In genomic region chr5:30606424-30607073, GRCm38 (mm10) we compare ENCODE assay signal across 9 mouse cellular contexts. TPM values are rescaled to one million over a fixed set of nuclear protein-coding genes. Genes with fewer than 3 reads are reported as not detected.
DNase-seq lines count a peak whose midpoint lies in the region; TF ChIP-seq lines count a peak whose summit lies in the region.
"Had no signal": no experiment of that assay in that cellular context is flagged by ENCODE, and none has a peak within 500 bp of the region (broad histone marks: within the 10 kb centered on the region; RNA-seq: fewer than 3 reads in every experiment).

No protein-coding gene starts in this region.

- TF ChIP-seq CTCF in lung, adult 2 months (IDR thresholded peaks at IDR 0.05; ENCODE audit: insufficient read depth, low read length), result no peak

- peak; percentile 67 for DNase-seq in adrenal gland, postnatal 25 days
- DNase-seq in adrenal gland, adult (ENCODE audit: inconsistent age in 2 of 2, low spot score in 1 of 2), result no peak
- peak; percentile 96 to 97 for DNase-seq in cerebellum, adult 18-20 months
- DNase-seq in gastrocnemius, postnatal 36 days, result peak; percentile 67 to 72
- peak; percentile 54 to 62 for DNase-seq in layer of hippocampus, postnatal 25 days (ENCODE audit: extremely low spot score in 1 of 2, low spot score in 1 of 2)
- no peak for DNase-seq in ovary, adult 18-20 months (ENCODE audit: low spot score)
- no peak for DNase-seq in lung, adult 2 months
- DNase-seq in ovary, postnatal 10 days (ENCODE audit: low spot score), result no peak

- 70% methylated on average over 16 of the region's 16 CpGs for WGBS in lung, adult 2 months

- TF ChIP-seq POLR2A in lung, adult 2 months (IDR thresholded peaks at IDR 0.05; ENCODE audit: borderline replicate concordance, extremely low read depth, low read depth, low read length), result no peak

- no peak overlapping the region for H3K4me3 ChIP-seq in lung, adult 2 months (replicated peaks; ENCODE audit: extremely low read depth, low read depth, low read length)
- H3K4me3 ChIP-seq: neural tube, embryonic 12.5 days had no signal

- intact Hi-C loops in gastrocnemius, postnatal 36 days (cut with DNase I), result no loop called here

- H3K4me1 ChIP-seq in lung, adult 2 months (ENCODE audit: control insufficient read depth, insufficient read depth, low read length), result no peaks in the 10 kb centered on the region

RNA-seq across cellular contexts. Expression of gene Kcnk3, which starts 18.6 kb away (rescaled TPM):
- 1,220 and 1,477 TPM in 2 replicates for total RNA-seq in adrenal gland, postnatal 25 days (2021)
- total RNA-seq in gastrocnemius, postnatal 36 days (2021), result under 1 TPM; 0.44 to 0.46 TPM
- total RNA-seq in layer of hippocampus, postnatal 25 days (2021), result 10 to 100 TPM in 1 of 2 experiments, 1 to 10 TPM in 1; 9.3 to 11.1 TPM
- polyA plus RNA-seq in lung, adult 2 months (2012; rRNA removed), result 85.5 and 98.7 TPM in 2 replicates

RNA-seq across cellular contexts. Expression of gene Slc35f6, which starts 41.2 kb away (rescaled TPM):
- 51.4 and 52.6 TPM in 2 replicates for total RNA-seq in adrenal gland, postnatal 25 days (2021)
- 10 to 100 TPM; 11.3 to 12.6 TPM for total RNA-seq in gastrocnemius, postnatal 36 days (2021)
- 10 to 100 TPM; 34.7 to 35.3 TPM for total RNA-seq in layer of hippocampus, postnatal 25 days (2021)
- 82.9 and 97.2 TPM in 2 replicates for polyA plus RNA-seq in lung, adult 2 months (2012; rRNA removed)

Comparison
In these comparisons a context has a peak if more than half of its experiments do, and no peak if none do; other contexts are left out.
1. DNase-seq: peak in adrenal gland, postnatal 25 days (single experiment), cerebellum, adult 18-20 months (2 of 2), gastrocnemius, postnatal 36 days (2 of 2) and layer of hippocampus, postnatal 25 days (2 of 2); none in adrenal gland, adult (0 of 2), ovary, adult 18-20 months (single experiment), lung, adult 2 months (single experiment) and ovary, postnatal 10 days (single experiment).
2. RNA of gene Kcnk3, which starts 18.6 kb away (total RNA-seq): 1,220 to 1,477 TPM in adrenal gland, postnatal 25 days; 9.3 to 11.1 TPM in layer of hippocampus, postnatal 25 days and 0.44 to 0.46 TPM in gastrocnemius, postnatal 36 days; every median in the first group is over 100 times any median in the second.